Mouse (Mus musculus) C2C12 (cell line): Measurements from ENCODE around the gene Cdsn. TPM values are rescaled to one million over a fixed set of nuclear protein-coding genes. Genes with fewer than 3 reads are reported as not detected.
A peak's percentile ranks its signal among the peaks of the same experiment; 100 is the strongest.

ENCODE experiments used
- H3K27me3 ChIP-seq: one replicate; pipeline ENCODE4 v1.6.1; 2011; ENCODE audit not compliant: control insufficient read depth, insufficient read depth, insufficient read length
- H3K36me3 ChIP-seq: one replicate; pipeline ENCODE4 v1.6.1; 2011; ENCODE audit not compliant: control insufficient read depth, insufficient read depth
- H3K4me3 ChIP-seq: one replicate; pipeline ENCODE4 v1.5.1; 2011; ENCODE audit warnings: mild to moderate bottlenecking, control low read depth; ENCODE audit not compliant: poor library complexity, insufficient read depth, severe bottlenecking
- H3K79me2 ChIP-seq: one replicate; pipeline ENCODE4 v1.6.1; 2011; ENCODE audit not compliant: control insufficient read depth, insufficient read depth
- H3K79me3 ChIP-seq: one replicate; pipeline ENCODE4 v1.6.1; 2011; ENCODE audit warnings: low read depth, control low read depth
- H3ac ChIP-seq: one replicate; pipeline ENCODE3; 2011; ENCODE audit warnings: low read depth; ENCODE audit not compliant: control insufficient read depth, insufficient read length
- CEBPB ChIP-seq: IDR thresholded peaks from one replicate; pipeline ENCODE4 v1.6.1; 2011; ENCODE audit warnings: low read depth, mild to moderate bottlenecking, control low read depth, moderate library complexity
- CTCF ChIP-seq: IDR thresholded peaks from one replicate; pipeline ENCODE4 v1.5.1; 2011; ENCODE audit not compliant: control insufficient read depth, insufficient read depth, insufficient read length
- FOSL1 ChIP-seq: IDR thresholded peaks from one replicate; pipeline ENCODE4 v1.8.0; 2011; ENCODE audit warnings: mild to moderate bottlenecking, low read length; ENCODE audit not compliant: poor library complexity, insufficient read depth, severe bottlenecking
- MAX ChIP-seq: IDR thresholded peaks from one replicate; pipeline ENCODE4 v1.6.1; 2011; ENCODE audit warnings: mild to moderate bottlenecking, control low read depth
- MYOD1 ChIP-seq: IDR thresholded peaks from one replicate; pipeline ENCODE4 v1.6.1; 2011; ENCODE audit warnings: low read depth; ENCODE audit not compliant: control insufficient read depth, insufficient read length
- MYOG ChIP-seq: IDR thresholded peaks from one replicate; pipeline ENCODE4 v1.6.1; 2011; ENCODE audit not compliant: control insufficient read depth, insufficient read length; ENCODE audit errors: extremely low read depth
- USF1 ChIP-seq: IDR thresholded peaks from one replicate; pipeline ENCODE4 v1.6.1; 2011; ENCODE audit warnings: low read depth, mild to moderate bottlenecking, control low read depth, moderate library complexity
- polyA plus RNA-seq: library from polyadenylated mRNA; unstranded; fragments of >200 nt; fragmentation: generic; extraction: Trizol; gene quantifications from one replicate; pipeline ENCODE4 v1.2.1, GENCODE M21; 2012; ENCODE audit warnings: missing spikeins

The Cdsn gene
- polyA plus RNA-seq, 1 experiment, result 2.0 TPM

GRCm38 (mm10) chr17:35526644-35527043 is 25.3 kb upstream of the Cdsn start:
- Histone ChIP-seq H3K4me3 (no peak overlapping the region), H3ac (no peak overlapping the region), H3K36me3 (peaks cover 29% of the 10 kb centered on the region), H3K27me3 (no peaks in the 10 kb centered on the region), H3K79me3 (no peaks in the 10 kb centered on the region), H3K79me2 (no peaks in the 10 kb centered on the region)
- no peak for TF ChIP-seq CEBPB
- TF ChIP-seq MAX, result no peak
- no peak for TF ChIP-seq MYOD1
- TF ChIP-seq USF1, result no peak
- no peak for TF ChIP-seq FOSL1
- no peak for TF ChIP-seq MYOG

GRCm38 (mm10) chr17:35532360-35532759 is 19.6 kb upstream of the Cdsn start:
- no peaks in the 10 kb centered on the region for H3K79me3 ChIP-seq
- H3ac ChIP-seq, result no peak overlapping the region
- H3K27me3 ChIP-seq, result no peaks in the 10 kb centered on the region
- H3K79me2 ChIP-seq, result no peaks in the 10 kb centered on the region
- H3K4me3 ChIP-seq, result no peak overlapping the region
- H3K36me3 ChIP-seq, result peaks cover 4% of the 10 kb centered on the region
- no peak for TF ChIP-seq CTCF
- TF ChIP-seq FOSL1, result no peak
- no peak for TF ChIP-seq MYOD1
- no peak for TF ChIP-seq MAX
- TF ChIP-seq MYOG, result no peak
- no peak for TF ChIP-seq CEBPB
- TF ChIP-seq USF1, result no peak

- no peaks in the 10 kb centered on the region for H3K27me3 ChIP-seq
- no peaks in the 10 kb centered on the region for H3K79me2 ChIP-seq
- H3ac ChIP-seq, result no peak within 1 kb of the TSS
- H3K79me3 ChIP-seq, result no peaks in the 10 kb centered on the region
- no peak within 1 kb of the TSS for H3K4me3 ChIP-seq
- TF ChIP-seq CEBPB (no peak), CTCF (no peak)
- H3K36me3 ChIP-seq, result peaks cover 4% of the 10 kb centered on the region
Observed at GRCm38 (mm10) chr17:35532901-35533300, 19.0 kb upstream of the Cdsn start, which contains the start of gene Psors1c2. TSS of gene Psors1c2 (plus strand) at chr17:35533201.

- TF ChIP-seq USF1 (no peak), CTCF (peak; percentile 66)
- Histone ChIP-seq H3K27me3 (no peaks in the 10 kb centered on the region), H3K4me3 (no peak overlapping the region)
Observed at GRCm38 (mm10) chr17:35534343-35534742, 17.6 kb upstream of the Cdsn start.

GRCm38 (mm10) chr17:35537421-35537820 is 14.5 kb upstream of the Cdsn start:
- Histone ChIP-seq H3K36me3 (no peaks in the 10 kb centered on the region), H3ac (no peak overlapping the region), H3K79me2 (no peaks in the 10 kb centered on the region), H3K27me3 (no peaks in the 10 kb centered on the region), H3K4me3 (no peak overlapping the region), H3K79me3 (no peaks in the 10 kb centered on the region)
- TF ChIP-seq CEBPB (no peak), MAX (no peak), FOSL1 (no peak), USF1 (no peak), CTCF (no peak), MYOG (no peak), MYOD1 (no peak)

More at GRCm38 (mm10) chr17:35534343-35534742, 17.6 kb upstream of the Cdsn start:
- Histone ChIP-seq H3K79me3 (no peaks in the 10 kb centered on the region), H3ac (no peak overlapping the region), H3K79me2 (no peaks in the 10 kb centered on the region), H3K36me3 (peaks cover 4% of the 10 kb centered on the region)

- TF ChIP-seq MYOG, result no peak
- no peak for TF ChIP-seq FOSL1
- TF ChIP-seq CTCF, result no peak
- Histone ChIP-seq H3K36me3 (no peaks in the 10 kb centered on the region), H3K4me3 (no peak overlapping the region), H3K79me3 (no peaks in the 10 kb centered on the region), H3ac (no peak overlapping the region), H3K27me3 (no peaks in the 10 kb centered on the region), H3K79me2 (no peaks in the 10 kb centered on the region)
Observed at GRCm38 (mm10) chr17:35538476-35538875, 13.5 kb upstream of the Cdsn start.
